Mouse (Mus musculus): ENCODE measurements at regions not wholly inside any gene's neighbourhood (a gene's known extent, or its start where the extent isn't known, plus 50 kb on each side); places are given as distances from the start of the nearest gene placed in this dataset.

- intact Hi-C loops (cut with DNase I) = no loop called here
- no peaks in the 10 kb centered on the region for H3K36me3 ChIP-seq (ENCODE audit: control insufficient read depth, insufficient read depth, low read length)
- 42% methylated on average over 12 of the region's 12 CpGs for WGBS
- H3K9ac ChIP-seq (ENCODE audit: low read depth, low read length) = no peak overlapping the region
- peak; percentile 39 to 54 for DNase-seq
- H3K27ac ChIP-seq = no peak overlapping the region
- no peaks in the 10 kb centered on the region for H3K79me2 ChIP-seq (replicated peaks; ENCODE audit: control insufficient read depth, insufficient read depth, low read length)
- peaks cover 3% of the 10 kb centered on the region for H3K27me3 ChIP-seq (ENCODE audit: control insufficient read depth, insufficient read depth, low read length)
- no peak overlapping the region for H3K4me3 ChIP-seq
- no peak for TF ChIP-seq CTCF (IDR thresholded peaks at IDR 0.05)
- no peak for TF ChIP-seq POLR2A (IDR thresholded peaks at IDR 0.05; ENCODE audit: insufficient read depth, low read depth, low read length)
- no peak for TF ChIP-seq EP300 (IDR thresholded peaks at IDR 0.05; ENCODE audit: insufficient read depth, low read depth, low read length)
- peaks cover 7% of the 10 kb centered on the region; the same call in 1 of the 2 replicates for H3K4me1 ChIP-seq (ENCODE audit: control insufficient read depth, insufficient read depth, low read length)
Measured at GRCm38 (mm10) chr5:111578977-111579727, 154.6 kb upstream of the Gm26897 start.

GRCm38 (mm10) chr5:111580870-111581771 is 152.6 kb upstream of the Gm26897 start:
- Histone ChIP-seq H3K27ac (no peak overlapping the region), H3K27me3 (ENCODE audit: control insufficient read depth, insufficient read depth, low read length) (peaks cover 3% of the 10 kb centered on the region), H3K36me3 (ENCODE audit: control insufficient read depth, insufficient read depth, low read length) (no peaks in the 10 kb centered on the region), H3K9ac (ENCODE audit: low read depth, low read length) (no peak overlapping the region), H3K4me3 (no peak overlapping the region), H3K79me2 (replicated peaks; ENCODE audit: control insufficient read depth, insufficient read depth, low read length) (no peaks in the 10 kb centered on the region), H3K4me1 (ENCODE audit: control insufficient read depth, insufficient read depth, low read length) (peaks cover 7% of the 10 kb centered on the region; the same call in 1 of the 2 replicates)
- intact Hi-C loops (cut with DNase I) = no loop called here
- WGBS = 13% methylated on average over 31 of the region's 31 CpGs
- no peak for DNase-seq
- TF ChIP-seq EP300 (IDR thresholded peaks at IDR 0.05; ENCODE audit: insufficient read depth, low read depth, low read length) (no peak), CTCF (IDR thresholded peaks at IDR 0.05) (no peak), POLR2A (IDR thresholded peaks at IDR 0.05; ENCODE audit: insufficient read depth, low read depth, low read length) (no peak)

GRCm38 (mm10) chr5:111582004-111582403 is 151.7 kb upstream of the Gm26897 start:
- intact Hi-C loops (cut with DNase I) = no loop called here
- Histone ChIP-seq H3K27ac (no peak overlapping the region), H3K4me3 (no peak overlapping the region), H3K36me3 (ENCODE audit: control insufficient read depth, insufficient read depth, low read length) (no peaks in the 10 kb centered on the region), H3K79me2 (replicated peaks; ENCODE audit: control insufficient read depth, insufficient read depth, low read length) (no peaks in the 10 kb centered on the region), H3K9ac (ENCODE audit: low read depth, low read length) (no peak overlapping the region), H3K27me3 (ENCODE audit: control insufficient read depth, insufficient read depth, low read length) (peaks cover 3% of the 10 kb centered on the region), H3K4me1 (ENCODE audit: control insufficient read depth, insufficient read depth, low read length) (peaks cover 6% of the 10 kb centered on the region; the same call in 1 of the 2 replicates)
- WGBS = 54% methylated on average over 9 of the region's 9 CpGs
- no peak for TF ChIP-seq POLR2A (IDR thresholded peaks at IDR 0.05; ENCODE audit: insufficient read depth, low read depth, low read length)
- TF ChIP-seq EP300 (IDR thresholded peaks at IDR 0.05; ENCODE audit: insufficient read depth, low read depth, low read length) = no peak
- TF ChIP-seq CTCF (IDR thresholded peaks at IDR 0.05) = no peak
- no peak for DNase-seq

- no peak overlapping the region for H3K4me3 ChIP-seq
- TF ChIP-seq CTCF (IDR thresholded peaks at IDR 0.05) (no peak), POLR2A (IDR thresholded peaks at IDR 0.05; ENCODE audit: insufficient read depth, low read depth, low read length) (no peak), EP300 (IDR thresholded peaks at IDR 0.05; ENCODE audit: insufficient read depth, low read depth, low read length) (no peak)
- H3K27me3 ChIP-seq (ENCODE audit: control insufficient read depth, insufficient read depth, low read length) = no peaks in the 10 kb centered on the region
- H3K36me3 ChIP-seq (ENCODE audit: control insufficient read depth, insufficient read depth, low read length) = no peaks in the 10 kb centered on the region
- H3K27ac ChIP-seq = no peak overlapping the region
- WGBS = 33% methylated on average over 4 of the region's 4 CpGs
- H3K4me1 ChIP-seq (ENCODE audit: control insufficient read depth, insufficient read depth, low read length) = no peaks in the 10 kb centered on the region
- DNase-seq = no peak
- no peak overlapping the region for H3K9ac ChIP-seq (ENCODE audit: low read depth, low read length)
- intact Hi-C loops (cut with DNase I) = no loop called here
- no peaks in the 10 kb centered on the region for H3K79me2 ChIP-seq (replicated peaks; ENCODE audit: control insufficient read depth, insufficient read depth, low read length)
Measured at GRCm38 (mm10) chr5:111590619-111591081, 143.1 kb upstream of the Gm26897 start.

- no peak for DNase-seq
- H3K4me3 ChIP-seq = no peak overlapping the region
- no peak for TF ChIP-seq EP300 (IDR thresholded peaks at IDR 0.05; ENCODE audit: insufficient read depth, low read depth, low read length)
- TF ChIP-seq CTCF (IDR thresholded peaks at IDR 0.05) = no peak
- no peak for TF ChIP-seq POLR2A (IDR thresholded peaks at IDR 0.05; ENCODE audit: insufficient read depth, low read depth, low read length)
- H3K79me2 ChIP-seq (replicated peaks; ENCODE audit: control insufficient read depth, insufficient read depth, low read length) = no peaks in the 10 kb centered on the region
- H3K4me1 ChIP-seq (ENCODE audit: control insufficient read depth, insufficient read depth, low read length) = no peaks in the 10 kb centered on the region
- 46% methylated on average over 4 of the region's 4 CpGs for WGBS
- no peak overlapping the region for H3K9ac ChIP-seq (ENCODE audit: low read depth, low read length)
- H3K36me3 ChIP-seq (ENCODE audit: control insufficient read depth, insufficient read depth, low read length) = no peaks in the 10 kb centered on the region
- H3K27ac ChIP-seq = no peak overlapping the region
- H3K27me3 ChIP-seq (ENCODE audit: control insufficient read depth, insufficient read depth, low read length) = no peaks in the 10 kb centered on the region
- intact Hi-C loops (cut with DNase I) = no loop called here
Measured at GRCm38 (mm10) chr5:111592807-111593206, 140.9 kb upstream of the Gm26897 start.
